Mouse (Mus musculus) gastrocnemius, postnatal 14 days (tissue): ENCODE data around the gene Olfr573-ps1. TPM values are rescaled to one million over a fixed set of nuclear protein-coding genes. Genes with fewer than 3 reads are reported as not detected.

ENCODE experiments used
- DNase-seq: peaks from one replicate; pipeline ENCODE4 v3.0.0; 2021; ENCODE audit warnings: mixed read lengths
- intact Hi-C: fragments of 180-260 bp; cut with DNase I; formaldehyde crosslinking; loops from one replicate; pipeline ENCODE4 v1.15.1; 2025; ENCODE audit warnings: low total_unique reads
- long read RNA-seq, 2 experiments: library from polyadenylated mRNA; stranded (forward); transcript quantifications; one replicate each; pipeline ENCODE4 v2.0.0; 2021
- total RNA-seq, 2 experiments: library from RNA; stranded (reverse); gene quantifications; 2 replicates each; pipeline ENCODE4 v1.2.3; 2021

Gene Olfr573-ps1
- total RNA-seq, result not detected
- long read RNA-seq, experiment 1, result 0 reads
- long read RNA-seq, experiment 2, result 0 reads

- intact Hi-C loops, result no loop called here
- no peak for DNase-seq
These were observed at the start of gene Olfr573-ps1 for GRCm38 (mm10) chr7:102942475-102942874. TSS of gene Olfr573-ps1 (minus strand) at chr7:102942575.

GRCm38 (mm10) chr7:102989224-102989623 lies 46.8 kb upstream of the Olfr573-ps1 start, which contains the start of gene Olfr578:
TSS of gene Olfr578 (minus strand) at chr7:102989324.
- intact Hi-C loops, result no loop called here

GRCm38 (mm10) chr7:102975843-102976242 lies 33.5 kb upstream of the Olfr573-ps1 start, which contains the start of gene Olfr577:
TSS of gene Olfr577 (minus strand) at chr7:102975943.
- no peak for DNase-seq
- intact Hi-C loops, result no loop called here

More at GRCm38 (mm10) chr7:102989224-102989623, 46.8 kb upstream of the Olfr573-ps1 start, which contains the start of gene Olfr578:
- DNase-seq, result no peak

- no peak for DNase-seq
- intact Hi-C loops, result no loop called here
These were observed 32.0 kb upstream of the Olfr573-ps1 start for GRCm38 (mm10) chr7:102974399-102974798.

- intact Hi-C loops, result no loop called here
- DNase-seq, result no peak
These were observed 20.0 kb upstream of the Olfr573-ps1 start, which contains the start of gene Olfr576 for GRCm38 (mm10) chr7:102962360-102962759. TSS of gene Olfr576 (plus strand) at chr7:102962660.

- DNase-seq, result no peak
- intact Hi-C loops, result no loop called here
These were observed 16.2 kb upstream of the Olfr573-ps1 start, which contains the start of gene Olfr575 for GRCm38 (mm10) chr7:102958593-102958992. TSS of gene Olfr575 (minus strand) at chr7:102958775.

GRCm38 (mm10) chr7:102958137-102958536 lies 15.8 kb upstream of the Olfr573-ps1 start:
- no peak for DNase-seq
- intact Hi-C loops, result no loop called here

GRCm38 (mm10) chr7:102950732-102951131 lies 8.4 kb upstream of the Olfr573-ps1 start:
- DNase-seq, result no peak
- intact Hi-C loops, result no loop called here

GRCm38 (mm10) chr7:102948167-102948566 lies 5.8 kb upstream of the Olfr573-ps1 start, which contains the start of gene Olfr574:
TSS of gene Olfr574 (plus strand) at chr7:102948467.
- no peak for DNase-seq
- intact Hi-C loops, result no loop called here

- intact Hi-C loops, result no loop called here
- DNase-seq, result no peak
These were observed 1.0 kb upstream of the Olfr573-ps1 start for GRCm38 (mm10) chr7:102943417-102943816.

GRCm38 (mm10) chr7:102927105-102927504 lies 15.3 kb downstream of the Olfr573-ps1 start:
- no peak for DNase-seq
- intact Hi-C loops, result loop anchor here (10.0 kb wide), 1 partner anchor 262 kb away; the partner anchor contains the start of gene Olfr556

GRCm38 (mm10) chr7:102924109-102924508 lies 18.3 kb downstream of the Olfr573-ps1 start, which contains the start of gene Olfr572:
TSS of gene Olfr572 (plus strand) at chr7:102924409.
- no peak for DNase-seq

GRCm38 (mm10) chr7:102919632-102920031 lies 22.7 kb downstream of the Olfr573-ps1 start:
- DNase-seq, result no peak
- intact Hi-C loops, result loop anchor here (10.0 kb wide), 2 partner anchors 255 to 405 kb away; partner anchors contain the start of gene Olfr556

More at GRCm38 (mm10) chr7:102924109-102924508, 18.3 kb downstream of the Olfr573-ps1 start, which contains the start of gene Olfr572:
- intact Hi-C loops, result loop anchor here (10.0 kb wide), 1 partner anchor 259 kb away; the partner anchor contains the start of gene Olfr556

- intact Hi-C loops, result loop anchor here (10.0 kb wide), 1 partner anchor 402 kb away; no protein-coding TSS in a partner anchor
- no peak for DNase-seq
These were observed 25.1 kb downstream of the Olfr573-ps1 start, which contains the start of gene Olfr571 for GRCm38 (mm10) chr7:102917032-102917875. TSS of gene Olfr571 (minus strand) at chr7:102917536.

GRCm38 (mm10) chr7:102916405-102916804 lies 26.0 kb downstream of the Olfr573-ps1 start:
- no peak for DNase-seq
- intact Hi-C loops, result loop anchor here (10.0 kb wide), 1 partner anchor 402 kb away; no protein-coding TSS in a partner anchor

- intact Hi-C loops, result loop anchor here (10.0 kb wide), 1 partner anchor 400 kb away; no protein-coding TSS in a partner anchor
- no peak for DNase-seq
These were observed 27.1 kb downstream of the Olfr573-ps1 start for GRCm38 (mm10) chr7:102915261-102915660.
